In genomic region chr2:33594181-33595084, GRCm38 (mm10) we compare ENCODE assay signal across 11 mouse cellular contexts. TPM values are rescaled to one million over a fixed set of nuclear protein-coding genes. Genes with fewer than 3 reads are reported as not detected.
DNase-seq lines count a peak whose midpoint lies in the region; ATAC-seq and TF ChIP-seq lines count a peak whose summit lies in the region.
"Had no signal": no experiment of that assay in that cellular context is flagged by ENCODE, and none has a peak within 500 bp of the region (broad histone marks: within the 10 kb centered on the region; RNA-seq: fewer than 3 reads in every experiment).

No protein-coding gene starts in this region.

- ATAC-seq in kidney, postnatal 0 days (replicated peaks; ENCODE audit: low FRiP score, low read depth) = peak; percentile 34; the same call in 1 of the 2 replicates
- ATAC-seq in hindbrain, embryonic 12.5 days (ENCODE audit: low FRiP score) = peak; percentile 11; the same call in 1 of the 2 replicates
- 0 out of 2 replicates have a peak, but pooled peaks have one; percentile 7 for ATAC-seq in midbrain, embryonic 16.5 days
- ATAC-seq: inflammation-experienced regulatory T-cells, adult 6 months had no signal

- no peak overlapping the region for H3K27ac ChIP-seq in kidney, postnatal 0 days
- peak overlapping the region; percentile 62 for H3K27ac ChIP-seq in hindbrain, embryonic 12.5 days
- H3K27ac ChIP-seq in midbrain, embryonic 16.5 days (ENCODE audit: low read length) = no peak overlapping the region
- H3K27ac ChIP-seq: liver, embryonic 14.5 days had no signal

- no peaks in the 10 kb centered on the region for H3K36me3 ChIP-seq in kidney, postnatal 0 days (ENCODE audit: insufficient read depth, low read length)
- no peaks in the 10 kb centered on the region for H3K36me3 ChIP-seq in hindbrain, embryonic 12.5 days
- no peaks in the 10 kb centered on the region for H3K36me3 ChIP-seq in midbrain, embryonic 16.5 days (ENCODE audit: control insufficient read depth, insufficient read depth, low read length)

- no peak overlapping the region for H3K4me2 ChIP-seq in kidney, postnatal 0 days (ENCODE audit: low read length)
- H3K4me2 ChIP-seq in hindbrain, embryonic 12.5 days (replicated peaks) = no peak overlapping the region
- no peak overlapping the region for H3K4me2 ChIP-seq in midbrain, embryonic 16.5 days (ENCODE audit: low read length)

- H3K4me1 ChIP-seq in kidney, postnatal 0 days (replicated peaks; ENCODE audit: insufficient read depth, low read length) = no peaks in the 10 kb centered on the region
- H3K4me1 ChIP-seq in hindbrain, embryonic 12.5 days = peaks cover 66% of the 10 kb centered on the region
- H3K4me1 ChIP-seq in midbrain, embryonic 16.5 days (ENCODE audit: control insufficient read depth, insufficient read depth, low read length) = peaks cover 14% of the 10 kb centered on the region

- no peak overlapping the region for H3K4me3 ChIP-seq in kidney, postnatal 0 days (replicated peaks; ENCODE audit: low read depth, low read length)
- H3K4me3 ChIP-seq in hindbrain, embryonic 12.5 days = no peak overlapping the region
- H3K4me3 ChIP-seq in midbrain, embryonic 16.5 days (ENCODE audit: low read depth, low read length) = no peak overlapping the region

- no peak for DNase-seq in kidney, postnatal 0 days (ENCODE audit: low spot score)
- no peak for DNase-seq in kidney, adult 11 months
- peak; percentile 32 for DNase-seq in R1 (ENCODE audit: low read depth, low spot score)
- no peak for DNase-seq in testis, postnatal 10 days (ENCODE audit: low spot score)
- DNase-seq in right cerebral cortex, postnatal 36 days (ENCODE audit: low spot score in 2 of 2) = no peak
- DNase-seq: heart, adult 11 months had no signal

- WGBS in kidney, postnatal 0 days = 54% methylated on average over 9 of the region's 9 CpGs
- WGBS in hindbrain, embryonic 12.5 days = 48% methylated on average over 9 of the region's 9 CpGs
- WGBS in midbrain, embryonic 16.5 days = 55% methylated on average over 9 of the region's 9 CpGs

- H3K9me3 ChIP-seq in kidney, postnatal 0 days (replicated peaks; ENCODE audit: low read length) = no peaks in the 10 kb centered on the region
- no peaks in the 10 kb centered on the region for H3K9me3 ChIP-seq in hindbrain, embryonic 12.5 days (replicated peaks)
- H3K9me3 ChIP-seq in midbrain, embryonic 16.5 days (replicated peaks; ENCODE audit: control insufficient read depth, low read length, poor library complexity, severe bottlenecking) = no peaks in the 10 kb centered on the region

- TF ChIP-seq CTCF in kidney, postnatal 0 days (IDR thresholded peaks at IDR 0.05; ENCODE audit: low read depth) = no peak

- no peaks in the 10 kb centered on the region for H3K27me3 ChIP-seq in kidney, postnatal 0 days (ENCODE audit: insufficient read depth, low read length)
- H3K27me3 ChIP-seq in hindbrain, embryonic 12.5 days = peaks cover 41% of the 10 kb centered on the region
- no peaks in the 10 kb centered on the region for H3K27me3 ChIP-seq in midbrain, embryonic 16.5 days (ENCODE audit: control insufficient read depth, insufficient read depth, low read depth, low read length)

- H3K9ac ChIP-seq in kidney, postnatal 0 days (ENCODE audit: low read depth, low read length) = no peak overlapping the region
- no peak overlapping the region for H3K9ac ChIP-seq in hindbrain, embryonic 12.5 days
- H3K9ac ChIP-seq in midbrain, embryonic 16.5 days (ENCODE audit: low read depth, low read length) = no peak overlapping the region
- H3K9ac ChIP-seq: liver, embryonic 14.5 days had no signal

RNA-seq across cellular contexts. Expression of gene Lmx1b, which starts 45.9 kb away (rescaled TPM):
- polyA plus RNA-seq in kidney, postnatal 0 days (2015; fragmentation: Nextera tagmentation; extraction: Ambion mirVana) = 0.82 and 0.88 TPM in 2 replicates
- 5.0 and 5.6 TPM in 2 replicates for polyA plus RNA-seq in hindbrain, embryonic 12.5 days (2016; fragmentation: Nextera tagmentation; extraction: Ambion mirVana)
- 0.95 and 0.98 TPM in 2 replicates for polyA plus RNA-seq in midbrain, embryonic 16.5 days (2015; fragmentation: Nextera tagmentation; extraction: Ambion mirVana)
- polyA plus RNA-seq: inflammation-experienced regulatory T-cells, adult 6 months; stomach, embryonic 16.5 days had no signal
